Mouse (Mus musculus): ENCODE results near the gene Ankra2. TPM values are rescaled to one million over a fixed set of nuclear protein-coding genes. Genes with fewer than 3 reads are reported as not detected.

Gene Ankra2
- polyA plus RNA-seq, 1 experiment from 2014 or later, result 22.4 TPM

Other genes starting within 250 kb of the Ankra2 start
- gene Arhgef28, start 56.6 kb upstream of the Ankra2 start, polyA plus RNA-seq (2016; fragmentation: Nextera tagmentation; extraction: Ambion mirVana), result 8.6 and 10.6 TPM in 2 replicates
- 36.8 and 44.8 TPM in 2 replicates for gene Utp15, start within 50 bp of the Ankra2 start, polyA plus RNA-seq (2016; fragmentation: Nextera tagmentation; extraction: Ambion mirVana)
- gene Gm21976, start 16.8 kb downstream of the Ankra2 start, polyA plus RNA-seq (2016; fragmentation: Nextera tagmentation; extraction: Ambion mirVana), result not detected in 2 replicates
- gene Btf3, start 53.9 kb downstream of the Ankra2 start, polyA plus RNA-seq (2016; fragmentation: Nextera tagmentation; extraction: Ambion mirVana), result 664 and 711 TPM in 2 replicates
- 3.9 TPM in 2 replicates for gene Foxd1, start 91.2 kb downstream of the Ankra2 start, polyA plus RNA-seq (2016; fragmentation: Nextera tagmentation; extraction: Ambion mirVana)
- 1.4 and 1.6 TPM in 2 replicates for gene Gm10320, start 228.9 kb downstream of the Ankra2 start, polyA plus RNA-seq (2016; fragmentation: Nextera tagmentation; extraction: Ambion mirVana)